Mouse (Mus musculus) ovary, adult 2 months (tissue): ENCODE data around the gene Gm20937. TPM values are rescaled to one million over a fixed set of nuclear protein-coding genes. Genes with fewer than 3 reads are reported as not detected.

ENCODE experiments used
- polyA plus RNA-seq: library from polyadenylated mRNA; depleted of rRNA; stranded (reverse); fragments of >200 nt; gene quantifications from 2 replicates; pipeline ENCODE4 v1.2.3, GENCODE M21; 2012; rRNA removed

Gene Gm20937
- polyA plus RNA-seq = not detected in 2 replicates

GRCm38 (mm10) chrY:68294798-68295197 is at the start of gene Gm20937:
TSS of gene Gm20937 (minus strand) at chrY:68294898.

Other genes with a start within 250 kb of the Gm20937 start
- gene Gm20816, start 243.1 kb upstream of the Gm20937 start, polyA plus RNA-seq = not detected in 2 replicates